Mouse (Mus musculus) heart, postnatal 0 days (tissue): ENCODE measurements around the gene Gm45785.

Experiments used
- CTCF ChIP-seq: IDR thresholded peaks from 2 replicates; pipeline ENCODE4 v1.5.1; 2016; ENCODE audit warnings: antibody characterized with exemption, control low read depth, low read depth
- EP300 ChIP-seq: IDR thresholded peaks from 2 replicates; pipeline ENCODE4 v1.6.1; 2016; ENCODE audit warnings: antibody characterized with exemption, low read depth

GRCm38 (mm10) chr7:140847755-140848580 is 8.2 kb downstream of the Gm45785 start, which contains the start of gene Odf3:
- TF ChIP-seq CTCF (no peak), EP300 (no peak)
